Mouse (Mus musculus) ovary, postnatal 10 days (tissue): ENCODE results near the gene Snrnp70.
"Not testable (repeated sequence)": the region's sequence is repeated elsewhere in the genome, so short reads cannot be mapped to it uniquely, and the experiment has no call there.

Experiments
- DNase-seq: peaks from one replicate; pipeline ENCODE4 v3.0.0; 2022; ENCODE audit warnings: low spot score

Gene Snrnp70

GRCm38 (mm10) chr7:45368178-45368577 lies 27.4 kb downstream of the Snrnp70 start:
- DNase-seq: no peak

GRCm38 (mm10) chr7:45367020-45367880 lies 28.3 kb downstream of the Snrnp70 start:
- DNase-seq: peak; percentile 93

- DNase-seq: no peak
These were observed 28.9 kb downstream of the Snrnp70 start, which contains the start of gene Ppfia3 for GRCm38 (mm10) chr7:45366652-45367019. Ppfia3 (minus strand) TSS chr7:45367019.

- peak; percentile 46 for DNase-seq
These were observed 29.5 kb downstream of the Snrnp70 start for GRCm38 (mm10) chr7:45365742-45366651.

GRCm38 (mm10) chr7:45363983-45364382 lies 31.6 kb downstream of the Snrnp70 start:
- DNase-seq: no peak

GRCm38 (mm10) chr7:45362801-45363200 lies 32.7 kb downstream of the Snrnp70 start:
- DNase-seq: no peak

GRCm38 (mm10) chr7:45361243-45361804 lies 34.2 kb downstream of the Snrnp70 start:
- DNase-seq: peak; percentile 26

- no peak for DNase-seq
These were observed 35.0 kb downstream of the Snrnp70 start for GRCm38 (mm10) chr7:45360404-45361125.

GRCm38 (mm10) chr7:45359081-45359480 lies 36.5 kb downstream of the Snrnp70 start:
- DNase-seq: not testable (repeated sequence)

GRCm38 (mm10) chr7:45356087-45356486 lies 39.5 kb downstream of the Snrnp70 start:
- no peak for DNase-seq

GRCm38 (mm10) chr7:45355318-45356020 lies 40.1 kb downstream of the Snrnp70 start:
- no peak for DNase-seq

- DNase-seq: no peak
These were observed 42.5 kb downstream of the Snrnp70 start for GRCm38 (mm10) chr7:45353041-45353440.

GRCm38 (mm10) chr7:45346905-45347304 lies 48.6 kb downstream of the Snrnp70 start:
- DNase-seq: no peak

GRCm38 (mm10) chr7:45343543-45343942 lies 52.0 kb downstream of the Snrnp70 start:
- no peak for DNase-seq

GRCm38 (mm10) chr7:45342081-45342480 lies 53.5 kb downstream of the Snrnp70 start:
- DNase-seq: no peak

GRCm38 (mm10) chr7:45341303-45341702 lies 54.2 kb downstream of the Snrnp70 start:
- DNase-seq: peak; percentile 31

GRCm38 (mm10) chr7:45340669-45341068 lies 54.9 kb downstream of the Snrnp70 start:
- no peak for DNase-seq

- DNase-seq: no peak
These were observed 55.5 kb downstream of the Snrnp70 start for GRCm38 (mm10) chr7:45340066-45340442.

GRCm38 (mm10) chr7:45339410-45340065 lies 56.0 kb downstream of the Snrnp70 start:
- peak; percentile 64 for DNase-seq

- DNase-seq: no peak
These were observed 57.2 kb downstream of the Snrnp70 start for GRCm38 (mm10) chr7:45338161-45338911.
